Mouse (Mus musculus): ENCODE data around the gene A830018L16Rik. TPM values are rescaled to one million over a fixed set of nuclear protein-coding genes. Genes with fewer than 3 reads are reported as not detected.

The A830018L16Rik gene
- polyA plus RNA-seq, 1 experiment from 2014 or later: not detected

- Histone ChIP-seq H3K4me1 (ENCODE audit: insufficient read depth) (no peaks in the 10 kb centered on the region), H3K27ac (ENCODE audit: low read depth) (no peak overlapping the region), H3K27me3 (ENCODE audit: insufficient read depth, low read length) (no peaks in the 10 kb centered on the region), H3K9ac (replicated peaks) (no peak overlapping the region), H3K4me2 (ENCODE audit: low read depth, low read length) (no peak overlapping the region), H3K36me3 (replicated peaks; ENCODE audit: insufficient read depth, low read length) (no peaks in the 10 kb centered on the region), H3K9me3 (ENCODE audit: low read length) (no peaks in the 10 kb centered on the region), H3K4me3 (ENCODE audit: low read depth, low read length) (no peak overlapping the region)
- no peak for DNase-seq
- TF ChIP-seq EP300 (IDR thresholded peaks at IDR 0.05; ENCODE audit: low read depth) (no peak), CTCF (IDR thresholded peaks at IDR 0.05; ENCODE audit: low read depth) (no peak)
- 44% methylated on average over 2 of the region's 2 CpGs for WGBS (ENCODE audit: insufficient replicate concordance)
- ATAC-seq: no peak
These were observed 381.8 kb downstream of the A830018L16Rik start for GRCm38 (mm10) chr1:11795666-11796065.

GRCm38 (mm10) chr1:11872847-11873246 lies 458.9 kb downstream of the A830018L16Rik start:
- Histone ChIP-seq H3K4me1 (ENCODE audit: insufficient read depth) (no peaks in the 10 kb centered on the region), H3K9ac (replicated peaks) (no peak overlapping the region), H3K36me3 (replicated peaks; ENCODE audit: insufficient read depth, low read length) (no peaks in the 10 kb centered on the region), H3K27ac (ENCODE audit: low read depth) (no peak overlapping the region), H3K4me3 (ENCODE audit: low read depth, low read length) (no peak overlapping the region), H3K4me2 (ENCODE audit: low read depth, low read length) (no peak overlapping the region), H3K27me3 (ENCODE audit: insufficient read depth, low read length) (no peaks in the 10 kb centered on the region), H3K9me3 (ENCODE audit: low read length) (no peaks in the 10 kb centered on the region)
- DNase-seq (no peak), ATAC-seq (no peak)
- no peak for TF ChIP-seq CTCF (IDR thresholded peaks at IDR 0.05; ENCODE audit: low read depth)
- no peak for TF ChIP-seq EP300 (IDR thresholded peaks at IDR 0.05; ENCODE audit: low read depth)
- WGBS (ENCODE audit: insufficient replicate concordance): 75% methylated on average over 4 of the region's 4 CpGs

- H3K4me1 ChIP-seq (ENCODE audit: insufficient read depth): no peaks in the 10 kb centered on the region
- H3K4me3 ChIP-seq (ENCODE audit: low read depth, low read length): no peak overlapping the region
- no peak overlapping the region for H3K9ac ChIP-seq (replicated peaks)
- no peak overlapping the region for H3K27ac ChIP-seq (ENCODE audit: low read depth)
- no peak for ATAC-seq
- no peaks in the 10 kb centered on the region for H3K9me3 ChIP-seq (ENCODE audit: low read length)
- TF ChIP-seq CTCF (IDR thresholded peaks at IDR 0.05; ENCODE audit: low read depth) (no peak), EP300 (IDR thresholded peaks at IDR 0.05; ENCODE audit: low read depth) (no peak)
- H3K36me3 ChIP-seq (replicated peaks; ENCODE audit: insufficient read depth, low read length): no peaks in the 10 kb centered on the region
- no peaks in the 10 kb centered on the region for H3K27me3 ChIP-seq (ENCODE audit: insufficient read depth, low read length)
- no peak overlapping the region for H3K4me2 ChIP-seq (ENCODE audit: low read depth, low read length)
- WGBS (ENCODE audit: insufficient replicate concordance): 50% methylated on average over 1 of the region's 1 CpGs
- no peak for DNase-seq
These were observed 459.7 kb downstream of the A830018L16Rik start for GRCm38 (mm10) chr1:11873573-11873972.

GRCm38 (mm10) chr1:11881706-11882105 lies 467.8 kb downstream of the A830018L16Rik start:
- no peak for DNase-seq
- H3K4me1 ChIP-seq (ENCODE audit: insufficient read depth): no peaks in the 10 kb centered on the region
- no peaks in the 10 kb centered on the region for H3K9me3 ChIP-seq (ENCODE audit: low read length)
- H3K27ac ChIP-seq (ENCODE audit: low read depth): no peak overlapping the region
- TF ChIP-seq EP300 (IDR thresholded peaks at IDR 0.05; ENCODE audit: low read depth): no peak
- no peak for TF ChIP-seq CTCF (IDR thresholded peaks at IDR 0.05; ENCODE audit: low read depth)
- H3K4me2 ChIP-seq (ENCODE audit: low read depth, low read length): no peak overlapping the region
- ATAC-seq: no peak
- WGBS (ENCODE audit: insufficient replicate concordance): 28% methylated on average over 2 of the region's 2 CpGs
- H3K9ac ChIP-seq (replicated peaks): no peak overlapping the region
- no peak overlapping the region for H3K4me3 ChIP-seq (ENCODE audit: low read depth, low read length)
- no peaks in the 10 kb centered on the region for H3K36me3 ChIP-seq (replicated peaks; ENCODE audit: insufficient read depth, low read length)
- H3K27me3 ChIP-seq (ENCODE audit: insufficient read depth, low read length): no peaks in the 10 kb centered on the region

GRCm38 (mm10) chr1:11895715-11896114 lies 481.8 kb downstream of the A830018L16Rik start:
- no peak for TF ChIP-seq CTCF (IDR thresholded peaks at IDR 0.05; ENCODE audit: low read depth)
- Histone ChIP-seq H3K4me2 (ENCODE audit: low read depth, low read length) (no peak overlapping the region), H3K36me3 (replicated peaks; ENCODE audit: insufficient read depth, low read length) (no peaks in the 10 kb centered on the region), H3K4me1 (ENCODE audit: insufficient read depth) (no peaks in the 10 kb centered on the region), H3K9ac (replicated peaks) (no peak overlapping the region), H3K9me3 (ENCODE audit: low read length) (no peaks in the 10 kb centered on the region), H3K27me3 (ENCODE audit: insufficient read depth, low read length) (no peaks in the 10 kb centered on the region), H3K27ac (ENCODE audit: low read depth) (no peak overlapping the region), H3K4me3 (ENCODE audit: low read depth, low read length) (no peak overlapping the region)
- ATAC-seq (no peak), DNase-seq (no peak)
- 79% methylated on average over 3 of the region's 3 CpGs for WGBS (ENCODE audit: insufficient replicate concordance)

GRCm38 (mm10) chr1:11915873-11916272 lies 502.0 kb downstream of the A830018L16Rik start:
- no peak overlapping the region for H3K27ac ChIP-seq (ENCODE audit: low read depth)
- peaks cover 3% of the 10 kb centered on the region; the same call in 1 of the 2 replicates for H3K9me3 ChIP-seq (ENCODE audit: low read length)
- H3K9ac ChIP-seq (replicated peaks): no peak overlapping the region
- no peaks in the 10 kb centered on the region for H3K4me1 ChIP-seq (ENCODE audit: insufficient read depth)
- H3K27me3 ChIP-seq (ENCODE audit: insufficient read depth, low read length): no peaks in the 10 kb centered on the region
- DNase-seq (no peak), ATAC-seq (no peak)
- no peak overlapping the region for H3K4me2 ChIP-seq (ENCODE audit: low read depth, low read length)
- H3K36me3 ChIP-seq (replicated peaks; ENCODE audit: insufficient read depth, low read length): no peaks in the 10 kb centered on the region
- H3K4me3 ChIP-seq (ENCODE audit: low read depth, low read length): no peak overlapping the region
- TF ChIP-seq CTCF (IDR thresholded peaks at IDR 0.05; ENCODE audit: low read depth): no peak
- no peak for TF ChIP-seq EP300 (IDR thresholded peaks at IDR 0.05; ENCODE audit: low read depth)

- no peaks in the 10 kb centered on the region for H3K4me1 ChIP-seq (ENCODE audit: insufficient read depth)
- no peak overlapping the region for H3K4me2 ChIP-seq (ENCODE audit: low read depth, low read length)
- WGBS (ENCODE audit: insufficient replicate concordance): 78% methylated on average over 9 of the region's 9 CpGs
- H3K36me3 ChIP-seq (replicated peaks; ENCODE audit: insufficient read depth, low read length): no peaks in the 10 kb centered on the region
- H3K4me3 ChIP-seq (ENCODE audit: low read depth, low read length): no peak overlapping the region
- no peaks in the 10 kb centered on the region for H3K27me3 ChIP-seq (ENCODE audit: insufficient read depth, low read length)
- ATAC-seq: no peak
- TF ChIP-seq CTCF (IDR thresholded peaks at IDR 0.05; ENCODE audit: low read depth) (no peak), EP300 (IDR thresholded peaks at IDR 0.05; ENCODE audit: low read depth) (no peak)
- H3K27ac ChIP-seq (ENCODE audit: low read depth): no peak overlapping the region
- H3K9ac ChIP-seq (replicated peaks): no peak overlapping the region
- no peaks in the 10 kb centered on the region for H3K9me3 ChIP-seq (ENCODE audit: low read length)
- DNase-seq: no peak
These were observed 523.1 kb downstream of the A830018L16Rik start for GRCm38 (mm10) chr1:11936984-11937383.
